Mouse (Mus musculus) c-Kit-positive CD71-positive TER-119-negative erythroid progenitor cells, embryonic 14.5 days (primary cell): Measurements from ENCODE around the gene Ttyh2.

Experiments
- DNase-seq: peaks from one replicate; pipeline ENCODE4 v3.0.0-alpha.2; 2013; ENCODE audit warnings: low read depth

Gene Ttyh2

DNA sequence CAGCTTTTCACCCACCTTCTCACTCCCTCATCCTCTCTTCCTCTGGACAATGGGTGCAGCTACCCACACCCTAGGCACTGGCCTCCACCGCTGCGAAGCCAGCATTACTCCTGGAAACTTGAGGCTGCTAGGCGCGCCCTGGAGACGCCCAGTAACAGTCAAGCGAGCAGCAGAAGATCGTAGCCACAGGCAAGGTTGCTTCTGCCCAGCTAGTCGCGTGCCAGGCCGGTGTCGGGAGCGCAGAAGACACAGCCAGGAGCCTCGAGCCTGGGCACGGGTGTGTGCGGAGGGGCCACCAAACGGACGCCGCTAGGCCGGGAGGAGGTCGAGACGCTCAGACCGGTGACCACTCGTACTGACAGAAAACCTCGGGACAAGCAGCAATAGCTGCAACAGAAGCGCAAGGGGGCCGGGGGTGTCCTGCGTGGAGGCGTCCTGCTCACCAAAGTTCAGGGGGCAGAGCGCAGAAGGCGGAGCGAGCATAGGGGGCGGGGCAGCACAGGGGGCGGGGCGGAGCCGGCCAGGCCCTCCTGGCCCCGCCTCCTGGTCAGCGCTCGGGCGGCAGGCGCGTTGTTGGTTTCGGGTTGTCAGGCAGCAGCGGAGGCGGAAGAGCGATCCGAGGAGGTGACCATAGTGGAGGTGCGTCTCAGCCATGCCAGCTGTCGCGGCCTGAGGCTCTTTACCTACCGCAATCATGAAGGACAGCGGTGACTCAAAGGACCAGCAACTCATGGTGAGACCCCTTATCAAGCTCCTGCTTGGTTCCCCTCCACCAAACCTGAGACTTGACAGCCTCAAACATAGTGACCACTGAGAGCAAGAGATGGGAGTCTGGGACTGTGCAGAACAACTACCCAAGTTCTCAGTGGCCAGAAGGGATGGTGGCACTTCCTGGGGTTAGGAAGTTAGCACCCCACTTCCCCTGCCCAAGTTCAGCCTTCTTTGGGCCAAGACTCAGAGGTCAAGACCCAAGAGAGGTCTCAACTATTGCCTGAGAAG is 89.9 kb downstream of the Ttyh2 start, which contains the start of gene Kif19a:
Gene Kif19a (plus strand): TSS at position 569 of the 999 bp plus-strand sequence.
- peak; percentile 23 for DNase-seq

DNA sequence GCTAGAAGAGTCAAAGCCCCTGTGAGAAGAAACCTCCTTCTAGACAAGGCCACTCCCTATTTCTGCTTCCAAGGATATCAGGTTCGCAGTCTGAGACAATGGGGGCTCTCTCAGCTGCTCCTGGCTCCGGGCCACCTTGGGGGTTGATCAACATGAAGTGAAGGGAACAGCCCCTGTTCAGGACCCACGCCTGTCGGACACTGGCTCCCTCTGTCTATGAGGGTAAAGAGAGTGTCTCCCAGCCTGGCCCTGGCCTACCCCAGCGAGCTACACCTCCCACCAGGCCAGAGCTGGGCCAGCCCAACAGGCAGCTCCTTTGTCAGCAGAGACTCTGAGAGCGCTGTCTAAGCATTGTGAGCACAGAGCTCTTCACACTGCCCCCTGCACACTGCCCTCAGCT is 94.7 kb downstream of the Ttyh2 start:
- DNase-seq, result no peak
